Mouse (Mus musculus) kidney, postnatal 14 days (tissue): ENCODE measurements around the gene Cptp.

Source experiments
- DNase-seq: peaks from one replicate; pipeline ENCODE4 v3.0.0; 2022; ENCODE audit warnings: mixed read lengths

Cptp gene

DNA sequence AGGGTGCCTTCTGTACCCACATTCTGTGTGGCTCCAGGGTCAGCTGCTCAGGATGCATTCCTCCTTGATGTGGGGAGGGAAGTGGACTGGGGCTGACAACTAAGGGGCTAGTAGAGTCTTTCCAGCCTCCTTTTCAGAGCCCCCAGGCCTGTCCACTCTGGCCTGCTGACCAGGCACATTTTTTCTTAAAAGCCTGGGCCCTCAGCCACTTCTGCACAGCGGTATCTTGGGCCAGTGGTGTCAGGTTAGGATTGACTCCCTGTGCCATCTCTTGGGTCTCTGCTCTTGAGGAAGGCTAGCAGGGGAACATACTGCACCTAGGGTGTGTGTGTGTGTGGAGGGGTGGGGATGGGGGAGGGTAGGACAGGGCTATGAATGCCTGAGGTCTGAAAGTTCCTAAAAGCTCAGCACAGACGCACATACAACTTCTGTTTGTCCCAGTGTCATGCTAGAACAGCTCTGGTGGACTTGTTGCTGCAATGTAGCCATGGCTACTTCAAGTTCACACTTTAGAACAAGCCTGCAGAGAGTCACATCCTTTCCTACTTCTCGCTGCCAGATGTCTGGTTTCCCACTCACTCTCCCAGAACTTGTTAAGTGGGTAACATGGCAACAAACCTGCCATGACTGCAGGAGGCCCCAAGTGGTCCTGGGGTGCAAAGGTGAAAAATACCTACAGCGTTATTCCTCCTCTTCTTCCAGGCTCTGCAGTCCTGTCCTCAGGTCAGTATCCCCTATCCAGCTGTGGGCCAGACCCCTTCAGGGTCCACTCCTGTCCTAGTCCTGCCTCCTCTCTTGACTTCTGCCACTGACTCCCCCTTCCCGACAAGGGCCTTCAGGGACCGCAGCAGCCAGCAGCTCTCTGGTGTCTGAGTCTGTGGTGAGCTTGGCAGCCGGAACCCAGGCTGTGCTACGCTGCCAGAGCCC, 28.9 kb downstream of the Cptp start:
- no peak for DNase-seq

DNA sequence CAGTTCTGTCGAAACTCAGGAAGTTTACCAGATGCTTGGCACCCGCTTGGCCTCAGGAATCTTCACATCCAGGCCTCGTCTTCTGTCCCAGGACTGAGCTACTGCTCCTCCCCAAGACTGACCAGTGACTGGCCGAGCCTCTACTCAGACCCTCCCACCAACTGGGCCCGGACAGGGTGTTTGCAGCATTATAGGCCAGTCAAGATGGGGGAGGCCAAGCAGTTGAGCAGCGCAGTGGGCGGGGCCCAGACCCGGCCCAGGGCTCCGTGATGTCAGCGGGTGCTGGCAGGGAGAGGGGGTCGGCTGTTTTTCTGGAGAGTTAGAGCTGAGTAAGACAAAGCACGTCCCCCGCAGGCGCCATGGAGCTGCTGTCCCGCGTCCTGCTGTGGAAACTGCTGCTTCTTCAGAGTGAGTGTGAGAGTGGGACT, 29.7 kb downstream of the Cptp start, which contains the start of gene Mxra8:
Gene Mxra8 (plus strand): TSS at position 198 of the 428 bp plus-strand sequence.
- peak; percentile 94 for DNase-seq

DNA sequence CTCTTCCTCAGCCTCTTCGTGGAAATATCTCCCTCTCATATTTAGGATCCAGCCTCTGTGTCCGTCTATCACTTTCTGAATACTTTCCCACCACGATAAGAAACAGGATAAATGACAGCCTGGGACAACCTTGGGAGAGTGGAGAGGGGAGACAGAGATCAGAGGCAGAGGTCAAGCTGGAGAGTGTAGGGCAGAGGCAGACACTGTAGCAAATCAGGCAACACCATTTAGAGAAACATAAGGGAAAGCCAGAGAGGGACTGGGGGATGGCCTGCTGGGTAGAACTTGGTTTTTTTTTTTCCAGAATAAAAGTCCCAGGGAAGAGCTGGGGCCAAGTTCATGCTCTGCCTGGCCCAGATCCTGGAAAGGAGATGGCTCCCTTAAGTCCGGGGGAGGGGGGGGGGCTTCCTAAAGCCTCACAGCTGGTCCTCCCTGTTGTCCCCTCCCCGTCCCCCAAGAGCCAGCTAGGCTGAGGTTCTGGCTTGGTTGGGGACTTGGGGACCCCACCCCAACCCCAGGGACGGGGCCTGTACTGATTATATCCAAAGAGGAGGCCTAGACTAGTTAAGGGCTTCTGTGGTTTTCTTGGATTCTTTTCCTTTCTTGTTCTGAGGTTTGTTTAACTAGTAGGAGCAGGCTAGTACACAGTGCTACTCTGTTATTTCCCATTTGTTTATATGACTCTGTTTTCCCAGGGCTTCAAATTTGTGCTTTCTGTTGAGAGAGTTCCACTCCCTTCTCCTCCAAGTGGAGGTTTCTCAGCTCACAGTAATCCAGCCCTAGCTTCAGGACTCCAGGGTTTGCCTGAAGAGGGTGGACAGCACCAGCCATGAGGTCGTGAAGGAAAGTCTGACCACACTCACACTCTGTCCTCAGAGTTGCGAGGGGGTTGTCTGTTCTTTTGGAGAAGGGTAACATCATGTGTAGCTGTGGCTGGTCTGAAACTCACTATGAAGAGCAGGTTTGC, 30.8 kb downstream of the Cptp start:
- DNase-seq = peak; percentile 53

DNA sequence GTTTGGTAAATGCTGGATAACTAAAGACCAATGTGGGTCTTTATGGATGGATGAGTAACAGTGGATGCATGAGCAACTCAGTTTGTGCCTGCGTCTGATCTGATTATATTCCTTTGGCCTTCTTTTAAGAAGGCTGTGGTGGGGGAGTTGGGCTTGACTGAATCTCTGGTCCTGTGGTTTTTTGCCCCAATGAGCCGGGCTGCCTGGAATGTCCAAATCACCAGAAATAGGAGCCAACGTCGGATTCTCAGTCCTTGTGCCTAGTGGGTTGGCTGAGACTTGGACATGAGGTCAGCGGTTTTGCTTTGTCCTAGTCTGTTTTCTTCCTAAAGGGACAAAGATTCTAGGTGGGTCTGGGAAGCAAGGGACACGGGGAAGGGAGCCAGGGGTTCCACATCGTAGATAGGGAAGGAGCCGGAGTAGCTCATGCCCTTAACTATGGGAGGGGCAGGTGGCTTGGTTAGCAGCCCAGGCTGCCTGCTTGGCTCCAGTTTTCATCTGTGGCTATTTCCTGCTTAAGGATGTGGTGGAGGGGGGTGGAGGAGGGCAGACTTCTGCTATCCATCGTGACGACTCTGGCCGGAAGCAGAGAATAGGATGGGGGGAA, 31.7 kb downstream of the Cptp start:
- peak; percentile 69 for DNase-seq

DNA sequence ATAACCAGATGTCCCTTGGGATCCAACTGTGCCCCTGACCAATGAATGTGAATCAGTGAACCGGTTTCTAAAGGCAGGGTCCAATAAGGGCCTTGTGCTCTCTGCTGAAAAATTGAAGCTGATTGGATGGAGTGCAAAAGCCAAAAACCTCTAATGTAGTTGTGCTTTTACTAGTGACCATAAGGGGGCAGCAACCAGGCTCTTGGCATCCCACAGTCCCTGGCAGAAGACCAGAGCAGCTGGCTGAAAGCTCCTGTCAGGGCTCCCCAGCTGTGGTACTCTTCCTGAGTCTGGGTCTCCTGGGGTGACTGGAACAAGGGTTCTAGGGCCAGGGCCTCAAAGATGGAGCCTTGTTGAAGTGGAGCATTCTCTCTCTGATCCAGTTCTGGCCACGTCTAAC, 35.4 kb downstream of the Cptp start:
- DNase-seq = peak; percentile 91

DNA sequence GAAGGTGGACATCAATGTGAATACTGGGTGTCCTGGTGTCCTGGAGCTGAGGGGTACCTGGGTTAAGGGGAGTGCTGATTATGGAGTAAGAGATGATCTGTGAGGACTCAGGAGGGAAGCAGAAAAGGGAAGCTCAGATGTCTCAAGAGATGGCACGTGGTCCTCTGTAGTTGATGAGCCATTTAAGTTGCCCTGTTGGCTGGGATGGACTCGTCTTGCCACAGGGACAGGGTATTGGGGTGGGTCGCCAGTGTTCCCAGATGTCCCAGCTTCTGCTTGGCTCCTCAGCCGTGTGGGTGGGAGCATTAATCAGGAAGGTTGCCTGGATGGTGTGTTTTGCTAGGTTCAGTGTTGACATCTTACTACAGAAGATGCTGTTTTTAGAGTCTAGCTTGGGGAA, 36.0 kb downstream of the Cptp start:
- DNase-seq = no peak

DNA sequence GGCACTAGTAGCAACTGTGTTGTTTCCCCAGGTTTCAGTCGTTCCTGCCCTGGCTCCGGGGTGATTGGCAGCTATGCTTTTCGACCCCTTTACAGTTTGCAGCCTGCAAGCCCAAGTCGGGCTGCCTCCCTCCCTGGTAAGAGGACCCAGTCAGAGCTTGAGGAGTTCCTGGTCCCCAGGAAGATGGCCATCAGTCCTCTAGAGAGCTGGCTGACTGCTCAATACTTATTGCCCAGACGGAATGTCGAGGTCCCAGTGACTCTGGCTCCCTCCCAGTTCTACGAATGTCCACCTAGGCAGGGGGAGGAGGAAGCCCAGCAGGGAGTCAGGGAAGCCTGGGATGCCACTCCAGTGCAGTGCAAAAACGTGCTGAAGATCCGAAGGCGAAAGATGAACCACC, 36.9 kb downstream of the Cptp start:
- DNase-seq = no peak

DNA sequence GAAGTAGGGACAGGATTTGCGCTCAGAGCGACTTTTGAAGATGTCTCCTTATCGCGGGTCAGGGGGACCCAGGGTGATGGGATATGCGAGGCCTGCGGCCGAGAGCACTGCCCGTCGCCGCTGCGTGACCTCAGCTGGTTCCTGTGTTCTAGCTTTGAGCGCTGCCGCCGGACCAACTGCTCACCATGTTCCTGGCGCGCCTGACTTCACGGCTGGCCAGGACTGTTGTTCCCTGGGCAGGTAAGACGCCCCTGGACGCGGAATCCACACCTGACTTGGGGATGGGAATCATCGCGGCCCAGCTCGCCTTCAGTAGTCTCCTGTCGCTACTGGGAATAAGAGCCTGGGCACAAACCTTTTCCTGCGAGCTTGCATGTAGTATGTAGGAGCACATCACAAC, 37.4 kb downstream of the Cptp start:
- peak; percentile 58 for DNase-seq

DNA sequence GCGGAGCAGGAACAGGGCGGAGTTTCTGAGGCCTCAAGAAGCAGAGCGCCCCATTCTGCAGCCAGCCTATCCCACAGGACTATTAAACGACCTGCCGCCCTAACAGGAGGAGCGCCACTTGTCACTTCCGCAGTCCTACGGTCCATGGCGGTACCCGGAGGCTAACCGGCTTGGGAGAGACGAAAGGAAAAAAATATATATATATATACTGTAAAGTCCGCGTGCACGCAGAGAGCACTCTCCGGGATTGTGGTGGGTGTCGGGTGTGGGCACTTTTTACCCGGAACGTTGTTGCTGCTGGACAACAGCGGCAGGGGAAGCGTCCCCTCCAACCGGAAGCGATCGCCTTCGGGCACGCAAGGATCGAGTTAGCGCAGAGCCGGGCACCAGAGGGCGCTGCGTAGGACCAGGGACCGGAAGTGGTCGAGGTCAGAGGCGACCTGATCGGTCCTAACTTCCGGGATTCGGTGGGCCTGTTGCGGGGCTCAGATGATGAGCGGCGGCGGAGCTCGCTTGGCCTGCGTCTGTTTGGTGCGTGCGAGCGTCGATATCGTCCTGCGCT, 38.0 kb downstream of the Cptp start, which contains the start of gene Aurkaip1:
Gene Aurkaip1 (plus strand): TSS at position 68 of the 562 bp plus-strand sequence.
- peak; percentile 97 for DNase-seq

DNA sequence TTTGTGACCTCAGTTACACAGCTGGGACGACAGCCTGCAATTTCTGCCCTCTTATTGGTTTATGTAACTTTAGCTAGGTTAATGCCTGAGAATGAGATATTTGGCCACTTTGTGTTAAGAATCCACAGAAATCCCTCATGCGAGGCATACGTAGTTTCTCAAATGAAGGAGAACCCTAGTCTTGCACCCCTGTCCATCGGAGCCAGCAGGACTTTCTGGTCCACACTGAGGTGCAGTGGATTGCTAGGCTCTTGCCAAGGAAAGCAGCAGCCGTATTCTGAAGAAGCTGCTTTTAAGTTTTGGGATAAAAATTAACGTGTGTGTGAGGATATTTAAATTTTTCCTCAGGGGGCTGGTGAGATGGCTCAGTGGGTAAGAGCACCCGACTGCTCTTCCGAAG, 38.6 kb downstream of the Cptp start:
- no peak for DNase-seq

DNA sequence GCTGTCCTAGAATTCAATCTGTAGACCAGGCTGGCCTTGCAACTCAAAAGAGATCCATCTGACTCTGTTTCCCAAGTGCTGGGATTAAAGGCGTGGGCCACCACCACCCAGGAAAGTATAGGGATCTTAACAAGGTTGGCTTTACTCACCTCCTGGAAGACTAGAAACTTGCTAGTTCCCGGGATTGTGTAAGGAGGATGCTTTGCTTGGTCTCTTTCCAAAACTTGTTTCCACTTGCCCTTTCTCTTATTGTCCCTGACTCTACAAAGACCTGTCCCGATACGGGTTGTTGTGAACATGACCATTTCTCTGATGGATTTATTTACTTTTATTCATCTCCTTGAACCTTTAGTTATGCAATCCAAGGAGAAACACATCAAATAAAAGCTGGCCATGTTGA, 39.4 kb downstream of the Cptp start:
- no peak for DNase-seq

DNA sequence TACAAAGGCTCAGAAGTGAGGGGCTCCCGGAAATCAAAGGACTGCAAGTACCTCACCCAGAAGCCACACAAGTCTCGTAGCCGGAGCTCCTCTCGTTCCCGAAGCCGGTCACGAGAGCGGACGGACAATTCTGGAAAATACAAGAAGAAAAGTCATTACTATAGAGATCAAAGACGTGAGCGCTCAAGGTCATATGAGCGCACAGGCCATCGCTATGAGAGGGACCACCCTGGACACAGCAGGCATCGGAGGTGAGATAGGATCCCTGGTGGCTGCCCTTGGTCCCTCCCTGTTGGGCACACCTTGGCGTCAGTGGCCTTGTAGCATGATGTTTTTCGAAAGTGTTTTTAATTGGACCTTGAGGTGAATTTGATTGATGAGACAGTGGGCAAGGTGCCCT, 45.8 kb downstream of the Cptp start:
- DNase-seq = no peak

DNA sequence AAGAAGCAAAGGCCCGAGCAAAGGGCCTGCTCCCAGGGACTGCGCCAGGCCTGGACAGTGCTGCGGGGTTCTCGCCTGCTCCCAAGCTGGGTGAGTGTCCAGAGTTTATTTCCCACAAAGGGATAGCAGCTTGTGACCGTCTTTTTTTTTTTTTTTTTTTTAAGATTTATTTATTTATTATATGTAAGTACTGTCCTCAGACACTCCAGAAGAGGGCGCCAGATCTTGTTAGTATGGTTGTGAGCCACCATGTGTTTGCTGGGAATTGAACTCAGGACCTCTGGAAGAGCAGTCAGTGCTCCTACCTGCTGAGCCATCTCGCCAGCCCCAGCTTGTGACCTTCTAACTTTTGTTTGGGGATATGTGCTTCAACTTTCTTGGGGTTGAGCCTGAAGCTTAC, 48.2 kb downstream of the Cptp start:
- peak; percentile 31 for DNase-seq

DNA sequence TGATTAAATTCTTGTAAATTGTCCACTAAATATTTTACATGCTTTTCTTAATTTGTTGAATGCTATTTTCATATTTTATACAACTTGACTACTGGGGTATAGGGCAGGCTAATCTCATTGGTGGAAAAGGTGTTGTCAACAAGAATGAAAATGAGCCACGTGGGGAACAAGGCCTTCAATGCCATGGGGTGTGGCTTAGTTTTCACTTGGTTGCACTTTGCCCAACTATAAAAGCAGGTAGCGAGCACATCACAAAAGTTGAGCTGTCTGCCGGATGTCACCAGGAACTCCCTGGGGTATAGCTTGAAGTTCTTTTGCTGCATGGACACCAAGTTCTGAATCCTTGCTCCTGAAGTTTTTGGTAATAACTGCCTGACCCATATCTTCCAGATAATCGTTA, 51.7 kb downstream of the Cptp start:
- no peak for DNase-seq
